Mouse (Mus musculus) embryonic fibroblast, embryonic 13.5 days (primary cell): ENCODE measurements around the gene Gpr156. TPM values are rescaled to one million over a fixed set of nuclear protein-coding genes. Genes with fewer than 3 reads are reported as not detected.
"Not testable (repeated sequence)": the region's sequence is repeated elsewhere in the genome, so short reads cannot be mapped to it uniquely, and the experiment has no call there.

Experiments used
- H3K27ac ChIP-seq: 2 replicates; pipeline ENCODE4 v1.5.1; 2012; ENCODE audit warnings: low read length, control low read depth, inconsistent platforms; ENCODE audit not compliant: insufficient read depth
- H3K4me1 ChIP-seq: 2 replicates; pipeline ENCODE4 v1.6.1; 2011; ENCODE audit warnings: low read length; ENCODE audit not compliant: control insufficient read depth, insufficient read depth
- H3K4me3 ChIP-seq: 2 replicates; pipeline ENCODE4 v1.5.1; 2011; ENCODE audit warnings: mild to moderate bottlenecking, control low read depth, low read length; ENCODE audit not compliant: insufficient read depth
- CTCF ChIP-seq: IDR thresholded peaks from 2 replicates; pipeline ENCODE4 v1.5.1; 2011; ENCODE audit warnings: mild to moderate bottlenecking, control low read depth, low read length, moderate library complexity, borderline replicate concordance; ENCODE audit not compliant: insufficient read depth
- POLR2A ChIP-seq: IDR thresholded peaks from 2 replicates; pipeline ENCODE4 v1.6.1; 2011; ENCODE audit warnings: low read depth, mild to moderate bottlenecking, control low read depth, low read length, moderate library complexity
- polyA plus RNA-seq: library from polyadenylated mRNA; stranded (reverse); fragments of >200 nt; gene quantifications from 2 replicates; pipeline ENCODE4 v1.2.4, GENCODE M21; 2011; ENCODE audit warnings: low read depth; ENCODE audit not compliant: missing spikeins, insufficient read length

Gpr156 gene
- polyA plus RNA-seq, 1 experiment: 0.30 TPM

GRCm38 (mm10) chr16:37971522-37971921, 55.2 kb downstream of the Gpr156 start:
- Histone ChIP-seq H3K4me1 (no peaks in the 10 kb centered on the region), H3K27ac (no peak overlapping the region)

GRCm38 (mm10) chr16:37972357-37972756, 56.1 kb downstream of the Gpr156 start:
- H3K4me1 ChIP-seq: no peaks in the 10 kb centered on the region
- TF ChIP-seq POLR2A (no peak), CTCF (no peak)
- H3K27ac ChIP-seq: no peak overlapping the region
- H3K4me3 ChIP-seq: no peak overlapping the region

More at GRCm38 (mm10) chr16:37971522-37971921, 55.2 kb downstream of the Gpr156 start:
- TF ChIP-seq POLR2A (no peak), CTCF (no peak)
- no peak overlapping the region for H3K4me3 ChIP-seq

DNA sequence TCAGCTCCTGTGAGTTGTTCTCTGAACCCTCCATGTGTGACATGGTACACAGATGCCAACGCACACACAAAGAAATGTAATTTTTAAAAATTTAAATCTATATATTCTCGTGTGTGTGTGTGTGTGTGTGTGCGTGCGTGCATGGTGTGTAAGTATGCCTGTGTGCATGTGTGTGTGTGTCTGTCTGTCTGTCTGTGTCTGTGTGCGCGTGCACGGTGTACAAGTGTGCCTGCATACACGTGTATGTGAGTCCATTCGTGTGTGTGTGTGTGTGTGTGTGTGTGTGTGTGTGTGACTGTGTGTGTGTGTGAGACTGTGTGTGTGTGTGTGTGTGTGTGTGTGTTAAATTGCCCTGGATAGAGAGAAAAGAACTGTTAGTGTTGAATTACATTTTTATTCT, 56.9 kb downstream of the Gpr156 start:
- H3K4me1 ChIP-seq, H3K27ac ChIP-seq, H3K4me3 ChIP-seq: not testable (repeated sequence)

DNA sequence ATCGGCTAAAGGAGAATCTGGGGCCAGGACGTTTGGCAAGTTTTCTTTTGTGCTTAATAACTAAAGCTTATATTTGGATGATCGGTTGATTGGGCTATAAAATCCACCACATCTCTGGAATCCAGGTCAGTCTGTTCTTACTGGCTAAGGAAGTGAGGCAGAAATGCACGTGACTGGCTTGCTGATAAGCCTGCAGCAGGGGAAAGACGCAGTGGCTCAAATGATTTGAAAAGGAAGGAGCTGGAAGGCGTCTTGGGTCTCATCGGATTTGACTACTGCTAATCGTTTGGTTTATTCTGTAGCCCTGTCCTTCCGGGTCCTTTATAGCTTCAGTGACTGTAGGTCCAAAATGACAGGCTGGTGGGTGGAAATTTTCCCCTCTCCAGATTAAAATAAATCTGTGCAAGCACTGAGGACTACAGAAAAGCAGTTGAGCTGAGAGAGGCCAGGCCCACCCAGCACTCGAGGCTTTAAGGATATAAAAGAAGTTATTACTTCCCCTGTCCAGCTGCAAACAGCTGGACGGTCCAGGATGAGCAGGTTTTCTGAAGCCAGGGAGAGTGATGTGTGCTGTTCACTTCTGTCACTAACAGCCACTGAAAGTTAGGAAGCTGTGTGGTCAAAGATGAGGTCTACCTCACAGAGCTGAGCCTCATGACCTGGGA, 57.7 kb downstream of the Gpr156 start:
- Histone ChIP-seq H3K27ac (no peak overlapping the region), H3K4me1 (no peaks in the 10 kb centered on the region), H3K4me3 (no peak overlapping the region)
- TF ChIP-seq CTCF (no peak), POLR2A (no peak)

DNA sequence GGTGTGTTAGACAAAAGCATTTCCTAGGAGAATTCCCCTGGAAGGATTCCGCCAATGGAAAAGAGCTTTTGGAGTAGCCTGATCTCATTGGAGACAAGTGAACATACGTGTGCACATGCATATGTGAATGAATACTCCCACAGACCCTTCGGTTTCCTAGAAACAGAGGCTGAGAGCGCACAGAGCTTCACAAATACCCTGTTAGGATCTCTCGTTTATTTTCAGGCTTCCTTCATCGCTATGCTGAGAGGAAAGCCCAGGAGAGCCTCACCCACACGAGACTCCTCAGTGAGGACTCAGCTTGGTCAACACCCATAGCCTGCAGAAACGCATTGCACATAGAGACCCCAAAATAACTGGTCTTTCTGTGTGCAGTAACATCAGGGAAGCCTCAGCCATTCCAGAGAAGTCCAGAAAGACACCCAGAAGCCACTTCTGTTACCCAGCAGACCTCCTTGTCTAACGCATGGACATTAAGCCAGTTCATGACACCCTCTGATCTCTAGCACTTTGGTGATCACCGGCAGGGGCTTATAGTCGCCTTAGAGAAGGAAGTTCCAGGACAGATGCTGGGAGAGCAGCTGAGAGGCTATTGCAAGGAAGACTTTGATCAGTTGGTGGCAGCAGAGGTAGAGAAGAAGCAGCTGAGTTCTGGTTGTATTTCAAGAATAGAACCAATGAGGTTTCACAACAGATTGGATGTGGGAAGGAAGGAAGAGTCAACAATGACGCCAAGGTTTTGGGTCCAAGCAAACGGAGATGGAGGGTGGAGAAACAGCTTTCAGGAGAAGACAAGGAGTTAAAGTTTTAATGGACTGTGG, 58.4 kb downstream of the Gpr156 start:
- Histone ChIP-seq H3K4me3 (no peak overlapping the region), H3K27ac (no peak overlapping the region)
- TF ChIP-seq CTCF: no peak
- TF ChIP-seq POLR2A: no peak

DNA sequence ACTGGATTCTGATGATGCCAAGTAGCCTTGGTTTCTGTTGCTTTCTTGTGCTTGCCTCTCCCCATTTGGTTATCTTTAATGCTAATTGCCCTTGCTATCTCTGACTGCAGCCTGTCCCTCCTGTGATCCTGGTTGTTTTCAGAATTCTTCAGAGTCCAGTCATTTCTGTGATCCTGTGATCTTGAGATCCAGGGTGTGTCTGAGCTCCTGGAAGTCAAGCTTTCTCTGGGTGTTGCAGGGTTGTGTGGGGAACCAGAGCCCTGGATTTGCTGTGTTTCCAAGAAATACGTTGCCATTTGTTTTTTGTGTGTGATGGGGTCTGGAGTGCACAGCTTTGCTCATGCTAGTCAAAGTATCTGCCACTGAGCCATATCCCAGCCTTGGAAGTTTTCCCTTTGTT, 65.6 kb downstream of the Gpr156 start:
- no peak overlapping the region for H3K4me3 ChIP-seq
- TF ChIP-seq CTCF (no peak), POLR2A (no peak)
- no peak overlapping the region for H3K27ac ChIP-seq
- H3K4me1 ChIP-seq: no peaks in the 10 kb centered on the region

More for the DNA sequence above, 58.4 kb downstream of the Gpr156 start:
- H3K4me1 ChIP-seq: no peaks in the 10 kb centered on the region

DNA sequence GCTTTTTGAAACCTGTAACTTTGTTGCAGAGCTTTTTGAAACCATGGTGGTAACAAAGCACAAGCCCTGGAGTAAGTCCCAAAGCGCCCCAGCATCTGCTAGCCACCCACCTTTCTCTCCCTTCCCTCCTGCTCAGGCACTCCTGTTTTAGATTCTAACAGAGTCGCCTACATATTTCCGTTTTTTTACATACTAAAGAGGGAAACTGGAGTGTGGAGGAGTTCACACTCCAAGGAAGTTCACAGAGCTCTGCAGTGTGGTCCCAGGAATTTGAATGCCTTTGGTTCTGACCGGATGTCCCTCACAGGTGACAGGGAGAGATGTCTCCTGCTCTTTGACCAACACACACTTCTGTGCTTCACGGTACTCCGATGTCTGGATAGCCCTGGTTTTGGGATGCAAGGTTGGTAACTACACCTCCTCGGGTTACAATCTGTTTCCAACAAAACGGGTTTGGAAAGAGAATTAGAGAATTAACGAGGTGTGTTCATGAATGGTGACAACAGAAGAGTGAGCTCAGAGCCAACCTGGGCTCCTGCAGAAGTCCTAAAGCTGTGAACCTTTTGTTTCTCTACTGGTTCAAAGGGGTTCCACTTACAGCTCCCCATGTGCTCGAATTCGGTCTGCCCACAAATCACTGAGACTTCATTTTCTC, 72.0 kb downstream of the Gpr156 start:
- Histone ChIP-seq H3K27ac (no peak overlapping the region), H3K4me1 (no peaks in the 10 kb centered on the region), H3K4me3 (no peak overlapping the region)
- TF ChIP-seq CTCF (no peak), POLR2A (no peak)

GRCm38 (mm10) chr16:37989796-37990195, 73.5 kb downstream of the Gpr156 start:
- TF ChIP-seq CTCF (no peak), POLR2A (no peak)
- H3K4me3 ChIP-seq: no peak overlapping the region
- H3K27ac ChIP-seq: no peak overlapping the region
- H3K4me1 ChIP-seq: no peaks in the 10 kb centered on the region

DNA sequence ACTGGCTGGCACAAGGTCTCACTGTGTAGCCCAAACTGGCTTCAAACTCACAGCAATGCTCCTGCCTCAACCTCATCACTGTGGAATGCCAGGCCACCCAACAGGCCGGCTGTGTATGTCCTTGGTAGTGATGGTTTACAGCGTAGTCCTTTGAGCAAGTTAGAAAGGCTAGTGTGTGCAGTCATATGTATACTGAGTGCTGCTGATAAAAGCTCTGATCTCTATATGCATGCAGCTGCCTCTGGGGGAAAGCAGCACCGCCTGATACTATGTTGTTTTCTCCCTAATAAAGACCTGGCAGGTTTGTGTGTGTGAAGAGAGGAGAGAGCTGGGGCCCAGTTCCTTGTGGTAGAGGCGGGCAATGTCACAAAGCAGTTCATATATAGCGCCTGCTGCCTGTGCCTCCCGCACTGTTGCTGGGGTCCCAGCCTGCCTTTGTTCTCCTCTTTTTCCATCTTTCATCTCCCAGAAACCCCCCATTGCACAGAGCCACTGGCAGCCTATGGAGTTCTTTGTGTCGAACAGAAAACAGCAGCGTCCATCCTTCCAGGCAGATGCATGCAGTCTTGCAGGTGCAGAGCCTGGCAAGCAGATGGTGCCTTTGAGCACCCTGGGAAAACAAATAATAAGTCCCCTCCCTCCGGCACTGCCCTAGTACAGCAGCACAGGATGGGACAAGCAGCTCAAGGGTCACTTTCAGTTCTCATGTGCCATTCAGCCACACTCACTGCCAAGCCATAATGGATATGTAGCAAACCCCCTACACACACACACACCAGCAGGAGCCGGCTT, 74.5 kb downstream of the Gpr156 start:
- Histone ChIP-seq H3K4me3 (no peak overlapping the region), H3K4me1 (no peaks in the 10 kb centered on the region), H3K27ac (no peak overlapping the region)
- no peak for TF ChIP-seq POLR2A
- TF ChIP-seq CTCF: no peak

DNA sequence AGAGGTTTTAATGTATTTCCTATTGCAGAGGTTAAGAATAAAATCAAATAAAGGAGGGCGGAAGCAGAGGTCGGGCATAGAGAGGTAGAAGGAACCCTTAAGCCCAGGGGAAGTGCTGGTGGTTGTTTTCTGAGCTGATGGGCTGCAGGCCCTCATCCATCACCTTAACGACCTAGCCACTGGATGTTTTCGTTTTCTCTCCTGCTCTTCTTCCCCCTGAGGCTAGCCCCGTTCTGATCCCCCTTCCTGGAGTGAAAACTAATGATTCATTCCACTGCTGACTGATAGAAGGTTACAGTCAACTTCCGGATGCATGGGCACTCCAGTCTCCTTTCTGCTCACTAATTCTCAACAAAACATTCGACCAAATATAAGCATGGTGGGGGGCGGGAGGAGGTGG, 76.5 kb downstream of the Gpr156 start:
- H3K27ac ChIP-seq: no peak overlapping the region
- H3K4me1 ChIP-seq: no peaks in the 10 kb centered on the region
- TF ChIP-seq POLR2A (no peak), CTCF (no peak)
- H3K4me3 ChIP-seq: no peak overlapping the region
